Mouse (Mus musculus): ENCODE data around the gene Edrf1. TPM values are rescaled to one million over a fixed set of nuclear protein-coding genes. Genes with fewer than 3 reads are reported as not detected.

The Edrf1 gene
- polyA plus RNA-seq, 1 experiment, result 5.9 TPM

DNA sequence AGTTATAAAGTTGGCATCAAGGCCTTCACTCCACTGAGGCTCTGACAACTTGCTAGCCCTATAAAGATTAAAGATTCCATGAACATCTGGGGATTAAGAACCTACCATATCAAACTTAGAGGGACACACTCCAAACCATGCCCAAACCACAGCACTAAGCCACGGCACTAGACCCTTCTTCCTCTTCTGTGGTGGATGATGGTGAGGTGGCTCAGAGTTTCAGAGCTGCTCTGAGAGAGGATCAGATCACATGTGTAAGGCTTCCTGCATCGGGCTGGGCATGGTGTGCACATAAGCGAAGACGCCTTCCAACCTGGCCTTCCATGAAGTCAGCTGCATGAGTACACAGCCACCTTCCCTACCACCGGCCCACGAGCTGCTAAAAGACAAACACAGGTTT lies 47.4 kb downstream of the Edrf1 start:
- TF ChIP-seq GATA1 (IDR thresholded peaks at IDR 0.05; ENCODE audit: low read length), result no peak

DNA sequence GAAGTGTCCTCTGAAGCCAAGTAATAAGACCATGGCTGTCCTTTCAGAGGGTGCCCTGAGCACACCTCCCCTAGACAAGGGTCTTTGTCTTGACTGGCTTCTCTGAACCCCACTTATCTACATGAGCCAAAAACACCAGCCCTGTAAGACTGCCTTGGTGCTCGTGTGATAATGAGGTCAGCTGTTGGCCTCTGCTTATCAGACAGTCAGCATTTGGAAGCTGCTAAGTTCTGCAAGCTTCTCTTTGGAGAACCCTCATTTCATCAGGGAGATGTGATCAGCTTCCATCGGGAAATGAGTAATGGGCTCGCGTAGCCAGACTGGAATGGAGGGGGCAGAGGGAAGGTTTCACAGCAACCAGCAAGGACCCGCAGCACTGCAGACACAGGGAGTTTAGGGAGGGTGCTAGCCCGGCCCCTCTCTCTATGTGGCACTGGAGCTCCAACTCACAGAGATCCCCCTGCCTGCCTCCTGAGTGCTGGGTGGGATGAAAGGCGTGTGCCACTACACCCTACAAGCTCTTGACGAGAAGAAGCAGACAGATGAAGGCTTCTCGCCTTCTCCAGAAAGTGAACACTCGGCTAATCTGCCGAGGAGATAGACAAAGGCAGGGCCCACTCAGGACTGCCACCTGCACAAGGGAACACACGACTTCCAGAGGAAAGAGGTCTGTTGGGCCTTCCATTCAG lies 60.8 kb downstream of the Edrf1 start:
- peak; percentile 72 for TF ChIP-seq GATA1 (IDR thresholded peaks at IDR 0.05; ENCODE audit: low read length)

- no peak for TF ChIP-seq GATA1 (IDR thresholded peaks at IDR 0.05; ENCODE audit: low read length)
These were observed 62.5 kb downstream of the Edrf1 start for GRCm38 (mm10) chr7:133699885-133700284.

GRCm38 (mm10) chr7:133701366-133701765 lies 64.0 kb downstream of the Edrf1 start:
- no peak for TF ChIP-seq GATA1 (IDR thresholded peaks at IDR 0.05; ENCODE audit: low read length)

DNA sequence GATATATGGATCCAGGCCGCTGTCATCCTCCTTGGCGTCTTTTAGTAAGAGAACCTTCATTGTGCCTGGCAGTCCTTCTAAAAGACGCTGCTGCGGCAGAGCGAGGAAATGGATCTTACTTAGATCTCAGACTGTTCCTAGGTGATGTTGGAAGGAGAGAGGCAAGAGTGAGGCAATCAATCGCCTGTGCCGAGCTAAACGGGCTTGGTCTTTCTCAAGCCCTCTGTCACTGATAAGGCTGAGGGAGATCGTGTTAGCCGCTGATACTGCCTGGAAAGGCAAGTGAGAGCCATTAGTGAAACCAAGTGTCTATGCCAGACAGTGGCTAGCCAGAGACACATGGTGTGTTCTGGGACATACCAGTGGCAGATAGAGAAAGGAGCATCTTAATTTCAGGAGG lies 65.0 kb downstream of the Edrf1 start:
- TF ChIP-seq GATA1 (IDR thresholded peaks at IDR 0.05; ENCODE audit: low read length), result peak; percentile 69

DNA sequence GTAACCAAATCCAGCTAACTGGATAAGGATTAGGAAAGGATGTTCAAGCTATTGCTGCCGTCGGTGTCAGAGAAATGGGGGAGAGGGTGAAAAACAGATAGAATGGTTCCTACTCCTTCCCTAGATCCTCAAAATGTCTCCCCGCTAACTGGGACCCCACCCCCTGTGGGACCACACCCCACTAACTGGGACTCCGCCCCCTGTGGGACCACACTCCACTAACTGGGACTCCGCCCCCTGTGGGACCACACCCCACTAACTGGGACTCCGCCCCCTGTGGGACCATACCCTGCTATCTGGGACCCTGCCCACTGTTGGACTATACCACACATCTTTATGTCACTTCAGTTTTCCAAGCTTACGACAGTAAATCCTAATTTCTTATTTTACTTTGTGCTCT lies 66.6 kb downstream of the Edrf1 start:
- TF ChIP-seq GATA1 (IDR thresholded peaks at IDR 0.05; ENCODE audit: low read length), result no peak

GRCm38 (mm10) chr7:133707301-133707700 lies 70.0 kb downstream of the Edrf1 start:
- TF ChIP-seq GATA1 (IDR thresholded peaks at IDR 0.05; ENCODE audit: low read length), result no peak

- TF ChIP-seq GATA1 (IDR thresholded peaks at IDR 0.05; ENCODE audit: low read length), result no peak
These were observed 78.0 kb downstream of the Edrf1 start for GRCm38 (mm10) chr7:133715387-133715786.

- no peak for TF ChIP-seq GATA1 (IDR thresholded peaks at IDR 0.05; ENCODE audit: low read length)
These were observed 81.2 kb downstream of the Edrf1 start for GRCm38 (mm10) chr7:133718580-133718979.

- TF ChIP-seq GATA1 (IDR thresholded peaks at IDR 0.05; ENCODE audit: low read length), result no peak
These were observed 83.3 kb downstream of the Edrf1 start for GRCm38 (mm10) chr7:133720616-133721015.

Other genes with a start within 250 kb of the Edrf1 start
- not detected in 2 replicates for gene Tex36, start 35.4 kb upstream of the Edrf1 start, polyA plus RNA-seq (2012)
- gene Mmp21, start 42.5 kb downstream of the Edrf1 start, polyA plus RNA-seq (2012), result not detected in 2 replicates
- gene Bccip, start 71.8 kb downstream of the Edrf1 start, polyA plus RNA-seq (2012), result 123 and 179 TPM in 2 replicates
- gene Uros, start 72.5 kb downstream of the Edrf1 start, polyA plus RNA-seq (2012), result 1.7 and 2.7 TPM in 2 replicates
- gene Fank1, start 139.3 kb downstream of the Edrf1 start, polyA plus RNA-seq (2012), result not detected in 2 replicates
- gene Dhx32, start 145.2 kb downstream of the Edrf1 start, polyA plus RNA-seq (2012), result 6.1 and 10.5 TPM in 2 replicates

All from G1E-ER4 (cell line).